Mouse (Mus musculus): Measurements from ENCODE around the gene Foxp4.

GRCm38 (mm10) chr17:47952368-47953081 is 28.1 kb upstream of the Foxp4 start:
- no peak for TF ChIP-seq HCFC1 (IDR thresholded peaks at IDR 0.05; ENCODE audit: low read depth, low read length)
- no peak for TF ChIP-seq KAT2A (conservative IDR thresholded peaks at IDR 0.05; ENCODE audit: low read depth, low read length)
- no peak for TF ChIP-seq JUND (IDR thresholded peaks at IDR 0.05; ENCODE audit: low read depth, low read length)
- no peak for TF ChIP-seq MAX (IDR thresholded peaks at IDR 0.05; ENCODE audit: low read length)
